Mouse (Mus musculus): Measurements from ENCODE around the gene Ankrd52.

Ankrd52 gene

DNA sequence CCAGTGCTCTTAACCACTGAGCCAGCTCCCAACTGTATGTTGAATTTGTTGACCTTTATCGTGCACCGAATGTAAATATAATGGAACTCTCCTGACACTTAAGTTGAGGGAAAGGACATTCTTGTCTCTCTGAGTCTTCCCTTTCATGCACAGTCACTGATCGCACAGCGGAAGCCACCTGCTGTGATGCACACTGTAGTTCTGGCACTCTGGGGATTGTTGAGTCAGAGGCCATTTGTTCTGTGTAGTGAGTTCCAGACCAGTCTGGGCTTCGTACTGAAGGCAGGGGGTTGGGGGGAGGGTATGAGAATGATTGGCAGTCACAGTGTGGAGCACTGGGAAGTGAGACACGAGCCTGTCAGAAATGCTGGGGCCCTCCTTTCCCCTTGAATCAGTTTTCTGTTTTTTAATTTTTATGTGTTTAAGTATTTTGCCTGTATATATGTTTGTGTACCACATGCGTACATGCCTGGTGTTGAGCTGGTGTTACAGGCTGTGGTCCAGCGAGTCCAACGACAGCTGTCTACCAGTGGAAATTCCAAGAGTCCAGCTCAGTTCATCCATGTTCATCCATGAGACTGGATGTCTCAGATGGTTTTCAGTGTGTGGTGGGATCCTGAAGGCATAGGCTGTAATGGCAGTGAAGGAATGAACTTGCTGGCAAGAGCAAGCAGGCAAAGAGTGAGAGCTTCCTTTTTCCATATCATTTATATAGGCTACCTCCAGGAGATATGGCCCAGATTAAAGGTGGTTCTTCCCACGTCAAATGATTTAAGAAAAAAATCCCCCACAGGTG is 64.6 kb downstream of the Ankrd52 start:
- DNase-seq: no peak

DNA sequence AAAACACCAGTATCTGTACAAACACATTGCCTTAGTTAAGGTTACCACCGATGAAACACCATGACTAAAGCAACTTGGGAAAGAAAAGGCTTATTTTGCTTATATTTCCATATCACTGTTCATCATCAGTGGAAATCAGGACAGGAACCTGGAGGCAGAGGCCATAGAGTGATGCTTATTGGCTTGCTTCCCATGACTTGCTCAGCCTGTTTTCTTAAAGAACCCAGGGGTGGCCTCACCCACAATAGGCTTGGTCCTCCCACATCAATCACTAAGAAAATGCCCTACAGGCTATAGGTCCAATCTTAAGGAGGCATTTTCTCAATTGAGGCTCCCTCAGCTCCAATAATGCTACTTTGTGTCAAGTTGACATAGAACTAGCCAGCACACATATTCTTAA is 65.8 kb downstream of the Ankrd52 start:
- DNase-seq: no peak

DNA sequence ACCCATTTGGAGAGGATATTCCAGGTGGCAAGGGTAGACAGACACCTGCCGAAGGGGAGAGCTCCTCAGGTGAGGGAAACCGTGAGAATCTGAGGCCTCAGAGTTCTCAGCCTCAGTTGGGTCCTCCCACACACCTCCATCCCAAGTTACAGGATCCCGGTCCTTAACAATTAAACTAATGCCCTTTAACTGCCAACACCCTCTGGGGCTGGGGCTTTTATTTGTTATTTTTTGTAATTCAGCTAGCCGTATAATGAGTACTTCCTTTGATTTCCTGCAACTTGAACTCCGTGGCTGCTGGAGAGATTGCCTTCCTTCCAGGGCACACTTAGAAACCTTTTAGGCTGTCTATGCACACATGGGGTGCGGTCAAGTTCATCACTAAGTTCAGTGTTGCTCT is 67.4 kb downstream of the Ankrd52 start:
- no peak for DNase-seq

DNA sequence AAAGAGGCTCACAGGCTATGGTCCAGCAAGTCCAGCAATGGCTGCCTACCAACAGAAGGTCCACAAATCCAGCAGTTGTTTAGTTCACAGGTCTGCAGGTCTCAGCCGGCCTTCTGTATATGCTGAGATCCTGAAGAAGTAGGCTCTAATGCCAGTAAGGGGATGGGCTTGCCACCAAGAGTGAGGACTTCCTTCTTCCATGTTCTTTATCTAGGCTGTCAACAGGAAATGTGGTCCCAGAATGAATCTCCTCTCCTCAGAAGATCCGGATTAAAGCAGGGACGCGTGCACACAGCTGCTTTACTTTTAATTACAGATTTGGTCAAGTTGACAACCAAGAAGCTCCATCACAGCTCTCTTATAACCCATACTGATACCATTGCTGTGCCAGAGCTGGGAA is 68.5 kb downstream of the Ankrd52 start:
- DNase-seq: peak; percentile 34

DNA sequence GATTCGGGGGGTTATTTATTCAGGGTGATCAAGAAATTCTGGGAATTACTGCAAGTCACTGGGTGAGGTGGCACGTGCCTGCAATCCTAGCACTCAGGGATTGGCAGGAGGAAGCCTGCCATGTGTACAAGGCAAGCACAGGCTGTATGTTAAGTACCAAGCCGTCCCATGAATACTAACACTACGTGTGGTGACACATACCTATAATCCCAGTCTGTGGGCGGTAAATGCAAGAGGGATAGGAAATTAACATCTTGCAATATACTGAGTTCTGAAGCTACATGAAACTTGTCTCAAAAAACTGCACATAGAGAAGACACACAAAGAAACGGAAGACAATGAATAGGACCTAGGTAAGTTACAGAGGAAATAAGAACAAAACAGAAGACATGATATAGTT is 74.1 kb downstream of the Ankrd52 start:
- DNase-seq: no peak

DNA sequence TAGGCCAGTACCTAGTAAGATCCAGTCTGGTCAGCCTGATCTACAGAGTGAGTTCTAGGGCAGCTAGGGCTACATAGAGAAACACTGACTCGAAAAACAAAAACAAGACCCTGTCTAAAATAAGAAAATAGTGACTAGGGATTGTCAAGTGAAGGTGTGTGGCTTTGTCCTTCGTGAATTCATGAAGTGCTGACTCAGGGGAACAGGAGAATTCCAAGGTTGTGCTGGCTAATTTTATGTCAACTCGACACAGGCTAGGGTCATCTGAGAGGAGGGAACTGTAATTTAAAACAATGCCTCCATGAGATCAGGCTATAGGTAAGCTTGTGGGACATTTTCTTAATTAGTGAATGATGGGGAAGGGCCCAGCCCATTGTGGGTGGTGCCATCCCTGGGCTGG is 77.6 kb downstream of the Ankrd52 start:
- DNase-seq: no peak

DNA sequence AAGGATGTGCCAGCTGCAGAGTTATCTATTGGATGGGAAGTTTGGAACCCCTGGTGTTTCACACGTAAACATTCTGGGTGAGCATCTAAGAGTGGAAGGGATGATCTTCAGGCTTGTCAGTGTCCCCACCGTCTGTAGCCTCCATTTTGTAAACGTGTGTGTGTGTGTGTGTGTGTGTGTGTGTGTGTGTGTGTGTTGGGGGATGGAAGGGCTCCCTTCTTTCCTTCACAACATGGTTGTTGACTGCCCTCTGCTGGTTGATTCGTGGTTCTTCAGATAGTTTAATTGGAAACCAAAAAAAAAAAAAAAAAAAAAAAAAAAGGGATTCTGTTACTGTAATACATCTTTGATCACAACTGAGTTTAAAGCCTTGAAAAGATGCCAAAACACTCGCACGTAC is 78.4 kb downstream of the Ankrd52 start:
- peak; percentile 78 for DNase-seq

DNA sequence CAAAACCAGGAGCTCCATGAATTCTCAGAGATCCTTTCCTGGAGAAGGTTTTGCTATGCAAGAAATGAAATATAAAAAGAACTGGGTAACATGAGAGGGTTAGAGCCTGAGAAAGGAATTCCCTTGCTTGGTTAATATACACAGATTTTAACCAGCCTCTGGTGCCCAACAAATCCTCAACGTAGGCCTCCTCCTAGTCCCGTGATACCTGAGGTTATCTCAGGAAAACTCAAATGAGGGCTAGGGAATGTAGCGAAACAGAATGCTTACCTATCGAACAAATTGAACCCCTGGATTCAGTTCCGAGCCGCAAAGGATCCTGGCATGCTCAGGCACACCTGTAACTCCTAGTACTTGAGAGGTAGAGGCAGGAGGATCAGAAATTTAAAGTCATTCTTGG is 80.8 kb downstream of the Ankrd52 start:
- no peak for DNase-seq

Measured in kidney, postnatal 14 days (tissue).